Mouse (Mus musculus) heart, embryonic 10.5 days (tissue): Measurements from ENCODE around the gene Glt1d1. TPM values are rescaled to one million over a fixed set of nuclear protein-coding genes. Genes with fewer than 3 reads are reported as not detected.

Experiments
- DNase-seq: peaks from one replicate; pipeline ENCODE4 v3.0.0-alpha.2; 2017; ENCODE audit warnings: low spot score
- H3K27ac ChIP-seq: fragments of 300-500 bp; sonication (generic); 2 replicates; pipeline ENCODE4 v1.5.1; 2016; ENCODE audit warnings: mild to moderate bottlenecking
- H3K27me3 ChIP-seq: fragments of 300-500 bp; sonication (generic); 2 replicates; pipeline ENCODE4 v1.6.1; 2016; ENCODE audit warnings: mild to moderate bottlenecking; ENCODE audit not compliant: poor library complexity, insufficient read depth, severe bottlenecking
- H3K36me3 ChIP-seq: fragments of 300-500 bp; sonication (generic); 2 replicates; pipeline ENCODE4 v1.6.1; 2016; ENCODE audit warnings: mild to moderate bottlenecking, moderate library complexity
- H3K4me1 ChIP-seq: fragments of 300-500 bp; sonication (generic); 2 replicates; pipeline ENCODE4 v1.6.1; 2016; ENCODE audit warnings: mild to moderate bottlenecking
- H3K4me3 ChIP-seq: fragments of 300-500 bp; sonication (generic); 2 replicates; pipeline ENCODE4 v1.5.1; 2016; ENCODE audit warnings: mild to moderate bottlenecking, moderate library complexity
- H3K9me3 ChIP-seq: fragments of 300-500 bp; sonication (generic); 2 replicates; pipeline ENCODE4 v1.6.1; 2016; ENCODE audit warnings: mild to moderate bottlenecking, moderate library complexity
- WGBS: fragments of 180-500 bp; shearing (Covaris S2); methylation state at CpG from one replicate; pipeline ENCODE4 v1.1.7; 2016; 5-methylcytosine and 5-hydroxymethylcytosine counted together
- polyA plus RNA-seq: library from polyadenylated mRNA; unstranded; fragments of >200 nt; fragmentation: Nextera tagmentation; extraction: Ambion mirVana; gene quantifications from 2 replicates; pipeline ENCODE4 v1.2.1, GENCODE M21; 2016

Gene Glt1d1
- polyA plus RNA-seq, 1 experiment from 2014 or later, result 0.11 TPM

DNA sequence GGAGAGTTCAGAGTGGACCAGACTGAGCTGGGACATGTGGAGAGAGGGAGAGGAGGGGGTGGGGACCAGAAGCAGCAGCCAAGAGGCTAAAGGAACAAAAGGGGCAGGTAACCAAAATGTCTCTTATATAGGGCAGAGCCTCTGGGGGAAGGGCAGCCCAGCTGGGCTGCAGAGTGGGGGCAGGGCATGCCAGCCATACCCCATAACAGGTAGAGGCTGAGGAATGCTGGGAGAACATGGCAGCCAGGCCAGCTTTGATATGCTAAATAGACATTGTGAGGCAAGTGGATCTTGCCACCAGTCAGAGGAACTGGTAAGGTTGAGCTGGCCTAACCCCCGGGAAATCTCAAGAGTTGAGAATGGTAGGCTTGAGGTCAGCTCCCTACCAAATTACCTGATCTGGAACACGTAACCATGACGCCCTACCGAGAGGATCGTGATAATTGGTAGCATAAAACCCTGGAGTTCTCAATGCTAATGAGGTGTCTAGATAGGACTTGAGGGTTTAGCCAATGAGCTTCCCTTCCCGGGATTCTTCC is 7.1 kb downstream of the Glt1d1 start:
- Histone ChIP-seq H3K4me1 (no peaks in the 10 kb centered on the region), H3K4me3 (no peak overlapping the region), H3K9me3 (0 out of 2 replicates have a peak, but pooled peaks cover 4% of the 10 kb centered on the region), H3K27ac (no peak overlapping the region), H3K27me3 (no peaks in the 10 kb centered on the region), H3K36me3 (no peaks in the 10 kb centered on the region)
- DNase-seq, result no peak
- 76% methylated on average over 6 of the region's 6 CpGs for WGBS

DNA sequence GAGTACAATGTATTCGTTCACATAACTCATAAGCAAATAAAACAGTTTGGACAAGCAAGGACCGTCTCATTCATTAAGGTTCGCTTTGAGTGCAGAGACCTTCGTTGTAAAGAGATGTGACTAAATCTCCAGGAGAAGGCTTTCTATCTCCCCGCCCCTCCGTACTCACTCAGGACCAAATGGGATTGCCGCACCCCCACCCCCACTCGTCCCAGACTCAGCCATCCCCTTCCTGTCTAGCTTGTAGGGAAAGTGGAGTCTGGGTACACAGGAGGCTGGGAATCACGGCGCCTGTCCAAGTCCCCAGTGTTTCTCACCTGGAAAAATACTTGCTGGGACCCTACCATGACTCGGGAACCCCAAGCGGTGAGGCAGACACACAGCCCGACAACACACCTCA is 7.6 kb downstream of the Glt1d1 start:
- no peak overlapping the region for H3K27ac ChIP-seq
- WGBS, result 83% methylated on average over 13 of the region's 13 CpGs
- H3K27me3 ChIP-seq, result no peaks in the 10 kb centered on the region
- H3K4me1 ChIP-seq, result no peaks in the 10 kb centered on the region
- H3K4me3 ChIP-seq, result no peak overlapping the region
- no peaks in the 10 kb centered on the region for H3K36me3 ChIP-seq
- no peak for DNase-seq
- 0 out of 2 replicates have a peak, but pooled peaks cover 4% of the 10 kb centered on the region for H3K9me3 ChIP-seq

DNA sequence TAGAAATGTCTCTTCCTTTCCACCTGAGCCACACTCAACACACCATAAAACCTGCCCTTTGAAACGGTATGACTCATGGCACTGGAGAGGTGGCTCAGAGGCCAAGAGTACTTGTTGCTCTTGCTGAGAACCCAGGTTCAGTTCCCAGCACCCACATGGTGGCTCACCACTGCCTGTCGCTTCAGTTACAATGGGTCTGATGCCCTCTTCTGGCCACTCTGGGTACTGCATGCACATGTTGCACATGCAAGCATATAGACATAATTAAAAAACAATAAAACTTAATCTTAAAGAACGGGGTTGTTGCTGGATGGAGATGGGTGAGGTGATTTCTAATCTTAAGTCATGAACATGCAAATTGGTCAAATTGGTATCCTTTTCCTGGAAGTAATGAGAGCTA is 8.3 kb downstream of the Glt1d1 start:
- H3K9me3 ChIP-seq, result 0 out of 2 replicates have a peak, but pooled peaks cover 4% of the 10 kb centered on the region
- H3K4me3 ChIP-seq, result no peak overlapping the region
- H3K36me3 ChIP-seq, result no peaks in the 10 kb centered on the region
- WGBS, result 87% methylated on average over 3 of the region's 3 CpGs
- no peaks in the 10 kb centered on the region for H3K4me1 ChIP-seq
- H3K27me3 ChIP-seq, result no peaks in the 10 kb centered on the region
- no peak overlapping the region for H3K27ac ChIP-seq
- no peak for DNase-seq

DNA sequence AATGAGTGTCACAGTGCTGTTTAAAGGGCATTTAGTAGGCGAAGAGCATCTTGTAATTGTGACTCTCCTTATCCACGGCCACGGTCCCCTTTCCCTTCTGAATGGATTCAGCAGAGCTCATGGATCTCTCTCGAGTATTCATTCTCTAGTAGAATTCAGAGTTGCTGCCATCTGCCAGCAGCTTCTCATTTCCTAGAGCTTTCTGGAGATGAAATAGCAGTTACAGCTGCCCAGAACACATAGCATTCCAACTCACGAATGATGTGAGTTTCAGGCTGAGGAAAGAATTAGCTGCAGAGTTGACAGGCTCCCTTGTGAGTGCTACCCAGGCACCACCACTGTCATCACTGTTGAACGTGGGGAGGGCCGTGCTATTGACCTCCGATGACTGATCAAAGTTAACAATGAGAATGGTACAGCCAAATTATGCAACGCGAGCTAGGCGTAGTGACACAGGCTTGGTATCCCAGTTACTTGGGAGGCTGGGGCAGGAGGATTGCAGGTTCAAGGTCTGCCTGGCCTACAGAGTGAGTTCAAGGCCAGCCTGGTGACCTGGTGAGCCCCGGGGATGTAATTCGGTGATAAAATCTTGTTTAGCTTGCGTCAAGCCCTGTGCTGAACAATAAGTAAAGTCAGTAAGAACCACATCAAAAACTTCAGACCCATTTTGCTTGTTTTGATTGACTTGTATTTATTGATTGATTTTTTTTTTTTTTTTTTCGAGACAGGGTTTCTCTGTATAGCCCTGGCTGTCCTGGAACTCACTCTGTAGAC is 9.3 kb downstream of the Glt1d1 start:
- Histone ChIP-seq H3K36me3 (no peaks in the 10 kb centered on the region), H3K9me3 (0 out of 2 replicates have a peak, but pooled peaks cover 4% of the 10 kb centered on the region), H3K4me3 (no peak overlapping the region), H3K27me3 (no peaks in the 10 kb centered on the region), H3K4me1 (no peaks in the 10 kb centered on the region), H3K27ac (no peak overlapping the region)
- WGBS, result 83% methylated on average over 15 of the region's 15 CpGs
- DNase-seq, result no peak

DNA sequence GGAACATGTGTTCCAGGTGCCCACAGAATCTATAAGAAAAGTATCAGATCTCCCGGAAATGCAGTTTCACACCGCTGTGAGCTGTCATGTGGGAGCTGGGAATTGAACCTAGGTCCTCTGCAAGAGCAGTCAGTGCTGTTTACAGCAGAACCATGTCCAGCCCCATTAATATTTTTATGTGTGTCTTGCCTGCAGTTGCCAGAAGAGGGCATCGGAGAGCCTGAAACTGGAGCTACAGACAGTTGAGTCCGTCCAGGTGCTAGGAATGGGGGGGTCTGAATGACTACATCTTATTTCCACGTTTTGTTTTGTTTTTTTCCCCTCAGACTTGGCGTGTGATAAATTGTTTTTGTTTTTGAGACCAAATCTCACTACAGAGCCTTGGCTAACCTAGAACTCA is 16.0 kb downstream of the Glt1d1 start:
- no peaks in the 10 kb centered on the region for H3K27me3 ChIP-seq
- no peak for DNase-seq
- no peaks in the 10 kb centered on the region for H3K36me3 ChIP-seq
- H3K4me3 ChIP-seq, result no peak overlapping the region
- no peak overlapping the region for H3K27ac ChIP-seq
- no peaks in the 10 kb centered on the region for H3K4me1 ChIP-seq
- WGBS, result 69% methylated on average over 6 of the region's 6 CpGs
- no peaks in the 10 kb centered on the region for H3K9me3 ChIP-seq

DNA sequence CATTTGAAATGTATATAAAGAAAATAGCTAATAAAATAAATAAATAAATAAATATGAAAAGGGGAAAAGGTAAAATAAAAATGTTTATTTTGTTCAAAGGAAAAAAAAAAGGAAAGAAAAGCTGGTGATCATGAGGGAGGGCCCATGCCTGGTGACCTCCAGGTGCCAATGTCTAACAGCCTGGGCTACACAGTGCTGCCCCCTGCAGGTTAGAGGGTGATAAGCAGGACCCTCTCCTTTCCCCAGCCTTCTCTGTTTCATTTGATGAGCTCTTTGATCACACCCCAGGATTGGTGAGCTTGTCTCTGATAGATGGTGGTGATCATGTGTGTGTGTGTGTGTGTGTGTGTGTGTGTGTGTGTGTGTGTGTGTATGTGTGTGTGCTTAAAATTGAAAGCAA is 17.0 kb downstream of the Glt1d1 start:
- H3K4me1 ChIP-seq, result no peaks in the 10 kb centered on the region
- no peak overlapping the region for H3K4me3 ChIP-seq
- no peak for DNase-seq
- H3K27ac ChIP-seq, result no peak overlapping the region
- H3K36me3 ChIP-seq, result no peaks in the 10 kb centered on the region
- no peaks in the 10 kb centered on the region for H3K27me3 ChIP-seq
- no peaks in the 10 kb centered on the region for H3K9me3 ChIP-seq

DNA sequence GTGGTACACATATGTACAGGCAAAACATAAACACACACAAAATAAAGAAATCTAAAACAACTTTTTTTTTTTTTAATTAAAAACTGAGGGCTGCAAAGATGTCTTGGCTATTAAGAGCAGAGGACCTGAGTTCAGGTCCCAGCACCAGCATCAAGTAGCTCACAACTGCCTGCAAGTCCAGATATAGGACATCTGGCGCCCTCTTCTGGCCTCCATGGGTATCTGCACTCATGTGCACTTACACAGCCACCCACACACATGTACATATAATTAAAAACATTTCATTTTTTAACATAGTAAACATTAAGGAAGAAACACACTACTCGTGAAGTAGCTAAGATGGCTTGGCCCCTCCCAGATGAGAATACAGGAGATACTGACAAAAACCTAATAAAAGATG is 26.2 kb downstream of the Glt1d1 start:
- Histone ChIP-seq H3K27ac (no peak overlapping the region), H3K4me3 (no peak overlapping the region), H3K27me3 (no peaks in the 10 kb centered on the region), H3K9me3 (no peaks in the 10 kb centered on the region), H3K4me1 (no peaks in the 10 kb centered on the region), H3K36me3 (no peaks in the 10 kb centered on the region)
- 70% methylated on average over 2 of the region's 2 CpGs for WGBS
- no peak for DNase-seq

DNA sequence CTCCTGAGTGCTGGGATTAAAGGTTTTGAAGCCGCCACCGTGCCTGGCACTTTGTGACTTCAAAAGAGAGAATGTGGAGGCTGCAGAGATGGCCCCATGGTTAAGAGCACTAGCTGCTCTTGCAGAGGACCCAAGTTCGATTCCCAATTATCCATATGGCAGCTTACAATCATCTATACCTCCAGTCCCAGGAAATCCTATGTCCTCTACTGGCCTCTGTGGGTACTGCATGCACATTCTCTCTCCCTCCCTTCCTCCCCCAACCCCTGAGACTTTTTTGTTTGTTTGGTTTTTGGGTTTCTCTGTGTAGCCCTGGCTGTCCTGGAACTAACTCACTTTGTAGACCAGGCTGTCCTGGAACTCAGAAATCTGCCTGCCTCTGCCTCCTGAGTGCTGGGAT is 27.2 kb downstream of the Glt1d1 start:
- H3K27me3 ChIP-seq, result no peaks in the 10 kb centered on the region
- H3K9me3 ChIP-seq, result no peaks in the 10 kb centered on the region
- DNase-seq, result no peak
- H3K4me1 ChIP-seq, result no peaks in the 10 kb centered on the region
- no peak overlapping the region for H3K4me3 ChIP-seq
- WGBS, result 73% methylated on average over 3 of the region's 3 CpGs
- no peak overlapping the region for H3K27ac ChIP-seq
- no peaks in the 10 kb centered on the region for H3K36me3 ChIP-seq

DNA sequence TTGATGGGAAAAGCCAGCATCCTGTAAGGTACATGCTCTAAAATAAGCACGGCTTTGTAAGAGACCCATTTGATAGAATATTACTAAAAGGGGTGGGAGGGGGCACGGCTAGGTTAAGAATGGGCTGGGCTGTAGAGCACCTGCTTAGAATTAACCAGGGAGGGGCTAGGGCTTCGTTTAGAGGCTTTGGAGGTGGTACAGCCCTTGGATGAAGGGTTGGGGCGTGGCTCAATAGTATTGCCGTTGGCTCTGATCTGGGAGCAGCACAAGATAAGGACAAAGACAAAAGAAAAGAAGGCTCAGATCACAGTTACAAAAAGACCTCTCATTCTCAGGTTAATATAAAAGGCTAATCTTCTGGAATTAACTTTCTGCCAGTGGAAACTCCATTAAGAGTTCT is 28.2 kb downstream of the Glt1d1 start:
- Histone ChIP-seq H3K4me3 (no peak overlapping the region), H3K9me3 (no peaks in the 10 kb centered on the region), H3K27me3 (no peaks in the 10 kb centered on the region), H3K36me3 (no peaks in the 10 kb centered on the region), H3K27ac (no peak overlapping the region), H3K4me1 (no peaks in the 10 kb centered on the region)
- no peak for DNase-seq
- WGBS, result 76% methylated on average over 5 of the region's 5 CpGs

DNA sequence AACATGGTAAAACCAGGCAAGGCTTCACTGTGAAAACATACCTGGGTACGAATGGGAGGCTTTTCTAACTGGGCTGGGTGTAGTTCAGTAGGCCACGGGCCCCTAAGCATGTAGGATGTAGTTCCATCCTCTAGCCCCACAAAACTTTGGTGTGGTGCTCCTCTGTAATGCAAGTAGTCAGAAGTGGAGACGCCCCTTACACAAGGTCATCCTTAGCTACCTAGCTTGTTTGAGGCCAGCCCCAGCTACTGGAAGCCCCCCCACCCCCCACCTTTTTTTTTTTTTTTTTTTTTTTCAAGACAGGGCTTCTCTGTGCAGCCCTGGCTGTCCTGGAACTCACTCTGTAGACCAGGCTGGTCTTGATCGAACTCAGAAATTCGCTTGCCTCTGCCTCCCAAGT is 28.9 kb downstream of the Glt1d1 start:
- Histone ChIP-seq H3K4me1 (no peaks in the 10 kb centered on the region), H3K36me3 (no peaks in the 10 kb centered on the region), H3K27me3 (no peaks in the 10 kb centered on the region), H3K9me3 (no peaks in the 10 kb centered on the region), H3K4me3 (no peak overlapping the region), H3K27ac (no peak overlapping the region)
- DNase-seq, result no peak
- WGBS, result 86% methylated on average over 5 of the region's 5 CpGs

DNA sequence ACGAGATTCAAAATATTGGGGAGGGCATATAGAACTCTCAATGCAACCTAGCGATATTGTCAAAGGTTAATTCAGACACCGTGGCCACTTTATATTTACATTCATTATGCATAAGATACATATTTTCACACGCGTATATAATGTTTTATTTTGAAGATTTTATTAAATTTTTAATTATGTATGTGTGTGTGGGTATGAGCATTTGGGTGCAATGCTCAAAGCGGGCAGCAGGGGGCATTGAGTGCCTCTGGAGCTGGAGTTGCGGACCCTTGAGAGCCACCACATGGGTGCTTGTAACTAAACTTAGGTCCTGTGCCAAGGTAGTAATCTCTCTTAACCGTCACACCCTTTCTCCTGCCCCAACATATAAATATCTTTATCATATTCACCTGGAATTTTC is 41.9 kb downstream of the Glt1d1 start:
- H3K27me3 ChIP-seq, result no peaks in the 10 kb centered on the region
- no peaks in the 10 kb centered on the region for H3K4me1 ChIP-seq
- 90% methylated on average over 8 of the region's 8 CpGs for WGBS
- no peak for DNase-seq
- H3K9me3 ChIP-seq, result no peaks in the 10 kb centered on the region
- H3K27ac ChIP-seq, result no peak overlapping the region
- H3K4me3 ChIP-seq, result no peak overlapping the region
- H3K36me3 ChIP-seq, result no peaks in the 10 kb centered on the region

DNA sequence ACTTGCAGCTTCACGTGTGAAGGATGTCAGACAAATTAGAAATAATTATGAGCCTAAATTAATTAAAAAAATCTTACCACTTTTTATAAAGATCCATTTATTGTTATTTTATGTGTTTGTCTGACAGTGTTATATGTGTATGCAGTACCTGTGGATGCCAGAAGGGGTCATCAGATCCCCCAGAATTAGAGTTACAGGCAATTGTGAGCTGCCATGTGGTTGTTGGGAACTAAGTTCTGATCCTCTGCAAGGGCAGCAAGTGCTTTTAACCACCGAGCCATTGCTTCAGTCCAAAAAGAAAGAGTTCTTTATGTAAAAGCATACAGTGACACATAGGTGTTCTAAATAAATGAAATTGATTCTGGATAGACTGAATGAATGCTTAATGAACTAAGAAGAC is 45.5 kb downstream of the Glt1d1 start:
- H3K27me3 ChIP-seq, result no peaks in the 10 kb centered on the region
- no peak overlapping the region for H3K27ac ChIP-seq
- WGBS, result 94% methylated on average over 2 of the region's 2 CpGs
- no peaks in the 10 kb centered on the region for H3K9me3 ChIP-seq
- no peaks in the 10 kb centered on the region for H3K4me1 ChIP-seq
- DNase-seq, result no peak
- no peak overlapping the region for H3K4me3 ChIP-seq
- H3K36me3 ChIP-seq, result no peaks in the 10 kb centered on the region

DNA sequence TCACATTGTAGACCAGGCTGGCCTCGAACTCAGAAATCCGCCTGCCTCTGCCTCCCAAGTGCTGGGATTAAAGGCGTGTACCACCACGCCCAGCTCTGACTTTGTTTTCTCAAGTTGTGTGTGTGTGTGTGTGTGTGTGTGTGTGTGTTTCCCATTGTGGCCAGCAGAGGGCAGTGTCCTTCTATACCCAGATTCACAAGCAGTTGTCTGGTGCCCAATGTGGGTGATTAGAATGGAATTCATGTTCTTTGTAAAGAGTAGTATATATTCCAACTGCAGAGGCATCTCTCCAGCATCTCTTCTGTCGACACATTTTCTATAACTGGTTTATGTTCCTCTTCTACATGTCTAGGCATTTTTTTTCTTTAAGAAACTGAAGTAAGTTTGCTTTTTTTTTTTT is 46.4 kb downstream of the Glt1d1 start:
- Histone ChIP-seq H3K4me3 (no peak overlapping the region), H3K36me3 (no peaks in the 10 kb centered on the region), H3K9me3 (no peaks in the 10 kb centered on the region), H3K27ac (no peak overlapping the region), H3K27me3 (no peaks in the 10 kb centered on the region), H3K4me1 (no peaks in the 10 kb centered on the region)
- WGBS, result 88% methylated on average over 5 of the region's 5 CpGs
- no peak for DNase-seq
